Mouse (Mus musculus) Patski (cell line): ENCODE measurements around the gene Dnajb2. TPM values are rescaled to one million over a fixed set of nuclear protein-coding genes. Genes with fewer than 3 reads are reported as not detected.
A peak's percentile ranks its signal among the peaks of the same experiment; 100 is the strongest.

Source experiments
- ATAC-seq: fragments of 100-300 bp; one replicate; pipeline ENCODE4 v1.8.0; 2021
- CTCF ChIA-PET: fragments of 350-600 bp; sonication (Branson Sonifier 250); formaldehyde crosslinking; loops from one replicate; lab custom pipeline; 2022; ENCODE audit warnings: inconsistent platforms; lab: Charles Lee
- POLR2A ChIA-PET: fragments of 350-600 bp; sonication (Branson Sonifier 250); formaldehyde crosslinking; loops from one replicate; lab custom pipeline; 2022; ENCODE audit warnings: antibody characterized with exemption, inconsistent platforms; lab: Charles Lee
- DNase-seq: peaks from one replicate; pipeline ENCODE4 v3.0.0-alpha.2; 2011; ENCODE audit warnings: low read depth, low spot score
- H3K27me3 ChIP-seq: fragments of 371-371 bp; one replicate; pipeline ENCODE4 v1.5.1; 2021
- CTCF ChIP-seq: fragments of 100-300 bp; IDR thresholded peaks from one replicate; pipeline ENCODE4 v1.5.1; 2021
- in situ Hi-C: fragments of 300-500 bp; cut with MboI; formaldehyde crosslinking; loops from 3 replicates; pipeline ENCODE4 v1.11.1; 2018; ENCODE audit warnings: low pct_unique_long_range_greater_than_20kb, mixed read lengths
- polyA plus RNA-seq: library from polyadenylated mRNA; unstranded; gene quantifications from one replicate; pipeline ENCODE4 v1.2.3, GENCODE M21; 2021

The Dnajb2 gene
- polyA plus RNA-seq, 1 experiment from 2014 or later, result 54.1 TPM

- DNase-seq (no peak), ATAC-seq (no peak)
- in situ Hi-C loops, result loop anchor here (10.0 kb wide), 1 partner anchor 70 kb away; the partner anchor contains the start of gene Abcb6
- no peaks in the 10 kb centered on the region for H3K27me3 ChIP-seq
- TF ChIP-seq CTCF, result no peak
- ChIA-PET CTCF (interaction anchor here (0.7 to 1.5 kb wide), 8 partner anchors 10 to 332 kb away, joined by 3 to 6 read pairs (median 3); no protein-coding TSS in a partner anchor), POLR2A (interaction anchor here (0.9 to 1.2 kb wide), 2 partner anchors 114 to 120 kb away, joined by 3 to 5 read pairs; partner anchors contain the start of gene Slc23a3)
These were observed 18.4 kb downstream of the Dnajb2 start for GRCm38 (mm10) chr1:75254625-75255013.

GRCm38 (mm10) chr1:75255516-75256046 lies 19.4 kb downstream of the Dnajb2 start:
- DNase-seq, result no peak
- no peak for TF ChIP-seq CTCF
- ChIA-PET CTCF (interaction anchor here (0.6 kb wide), 1 partner anchor 320 kb away, joined by 3 read pairs; the partner anchor contains the start of gene Cfap65), POLR2A (interaction anchor here (0.7 kb wide), 1 partner anchor 21 kb away, joined by 6 read pairs; no protein-coding TSS in a partner anchor)
- ATAC-seq, result no peak
- H3K27me3 ChIP-seq, result peaks cover 3% of the 10 kb centered on the region
- in situ Hi-C loops, result loop anchor here (10.0 kb wide), 1 partner anchor 71 kb away; the partner anchor contains the start of gene Abcb6

- in situ Hi-C loops, result loop anchor here (10.0 kb wide), 1 partner anchor 316 kb away; no protein-coding TSS in a partner anchor
- H3K27me3 ChIP-seq, result peaks cover 26% of the 10 kb centered on the region
- ATAC-seq, result no peak
- no peak for TF ChIP-seq CTCF
- CTCF ChIA-PET, result no interaction called here
- no peak for DNase-seq
- POLR2A ChIA-PET, result no interaction called here
These were observed 25.1 kb downstream of the Dnajb2 start for GRCm38 (mm10) chr1:75261278-75261677.

DNA sequence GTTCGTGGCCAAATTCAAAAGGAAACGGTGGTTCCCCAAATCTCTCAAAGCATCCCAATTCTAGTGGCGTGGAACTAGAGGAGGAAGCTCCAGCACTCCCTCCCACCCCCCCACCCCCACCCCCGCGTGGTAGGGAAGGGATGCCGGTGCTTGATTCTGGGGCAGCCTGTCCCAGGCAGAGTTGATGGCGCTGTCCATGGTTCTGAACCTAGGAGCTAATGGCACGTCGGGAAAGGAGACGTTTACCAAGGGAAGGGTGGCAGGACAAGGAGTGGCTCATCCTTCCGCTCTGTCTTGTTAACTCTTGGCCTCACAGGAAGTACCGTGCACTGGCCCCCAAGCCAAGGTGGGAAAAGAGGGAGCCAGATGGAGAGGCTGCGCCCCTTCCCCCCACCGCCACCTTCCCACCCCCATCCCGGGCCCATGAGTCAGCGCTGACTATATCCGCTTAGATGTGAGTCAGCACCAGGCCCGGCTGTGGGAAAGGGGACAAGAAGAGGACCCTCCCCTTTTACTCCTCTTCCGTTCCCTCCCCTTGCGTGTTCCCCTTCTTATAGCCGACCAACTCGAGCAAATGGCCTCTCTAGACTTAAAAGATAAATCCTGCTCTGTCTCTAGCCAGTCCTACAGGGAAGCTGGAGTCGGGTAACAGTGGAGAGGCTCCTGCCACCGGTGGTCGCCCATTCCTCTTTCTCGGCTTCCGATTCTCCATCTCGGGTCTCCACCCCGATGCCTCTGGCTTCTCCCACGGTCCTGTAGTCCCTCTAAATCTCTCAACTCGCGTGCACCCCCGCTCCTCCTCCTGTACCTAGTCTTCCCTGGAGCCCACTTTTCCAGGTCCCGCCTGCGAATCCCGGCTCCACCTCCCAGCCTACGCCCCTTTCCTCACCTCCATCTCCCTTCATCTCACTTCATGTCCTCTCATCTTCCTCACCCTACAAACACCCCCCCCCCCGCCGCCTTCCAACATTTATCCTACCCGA lies 27.1 kb downstream of the Dnajb2 start:
- ATAC-seq, result peak; percentile 44
- no peak for TF ChIP-seq CTCF
- DNase-seq, result peak; percentile 42
- POLR2A ChIA-PET, result no interaction called here
- in situ Hi-C loops, result loop anchor here (10.0 kb wide), 1 partner anchor 318 kb away; no protein-coding TSS in a partner anchor
- peaks cover 42% of the 10 kb centered on the region for H3K27me3 ChIP-seq
- CTCF ChIA-PET, result no interaction called here

DNA sequence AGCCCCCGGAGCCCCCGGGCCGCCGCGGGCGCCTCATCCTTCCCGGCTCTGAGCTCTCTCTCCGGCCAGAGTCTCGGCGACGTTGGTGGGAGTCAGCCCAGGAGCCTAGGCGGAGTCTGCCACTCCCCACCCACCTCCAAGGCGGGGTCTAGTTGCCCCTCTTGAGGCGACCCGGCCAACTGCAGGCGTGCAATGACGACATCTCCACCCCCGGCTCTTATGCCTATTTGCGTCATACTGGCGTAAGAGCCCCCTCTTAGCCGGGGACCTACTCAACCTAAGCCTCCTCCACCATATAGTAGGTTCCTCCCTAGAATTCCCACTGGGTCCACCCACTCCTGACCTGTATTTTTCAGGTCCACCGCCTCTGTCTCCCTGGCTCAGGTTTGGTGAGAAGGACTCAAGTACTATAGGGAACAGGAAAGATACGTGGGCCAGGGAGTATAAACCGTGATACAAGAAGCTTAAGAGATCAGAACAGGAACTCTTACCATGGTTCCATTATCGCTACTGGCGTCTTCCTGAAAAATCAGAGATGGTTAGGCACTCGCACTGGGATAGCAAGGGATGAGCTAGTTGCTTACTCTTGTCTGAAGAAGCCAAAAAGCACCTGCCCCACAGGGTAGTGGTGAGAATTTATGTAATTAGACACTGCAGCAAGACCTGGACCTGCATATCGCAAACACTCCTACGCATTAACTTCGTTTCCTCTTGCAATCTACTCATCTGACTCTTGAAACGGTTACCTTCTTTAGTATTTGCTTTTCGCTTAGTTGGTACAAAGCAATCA lies 28.1 kb downstream of the Dnajb2 start, which contains the start of gene Ptprn:
Gene Ptprn, minus strand, starts transcription at position 412 of the 790 bp plus-strand sequence.
- in situ Hi-C loops, result loop anchor here (10.0 kb wide), 1 partner anchor 319 kb away; no protein-coding TSS in a partner anchor
- ChIA-PET CTCF (interaction anchor here (1.2 kb wide), 1 partner anchor 10 kb away, joined by 6 read pairs; no protein-coding TSS in a partner anchor), POLR2A (no interaction called here)
- DNase-seq, result no peak
- no peak for ATAC-seq
- TF ChIP-seq CTCF, result no peak
- H3K27me3 ChIP-seq, result peaks cover 51% of the 10 kb centered on the region

DNA sequence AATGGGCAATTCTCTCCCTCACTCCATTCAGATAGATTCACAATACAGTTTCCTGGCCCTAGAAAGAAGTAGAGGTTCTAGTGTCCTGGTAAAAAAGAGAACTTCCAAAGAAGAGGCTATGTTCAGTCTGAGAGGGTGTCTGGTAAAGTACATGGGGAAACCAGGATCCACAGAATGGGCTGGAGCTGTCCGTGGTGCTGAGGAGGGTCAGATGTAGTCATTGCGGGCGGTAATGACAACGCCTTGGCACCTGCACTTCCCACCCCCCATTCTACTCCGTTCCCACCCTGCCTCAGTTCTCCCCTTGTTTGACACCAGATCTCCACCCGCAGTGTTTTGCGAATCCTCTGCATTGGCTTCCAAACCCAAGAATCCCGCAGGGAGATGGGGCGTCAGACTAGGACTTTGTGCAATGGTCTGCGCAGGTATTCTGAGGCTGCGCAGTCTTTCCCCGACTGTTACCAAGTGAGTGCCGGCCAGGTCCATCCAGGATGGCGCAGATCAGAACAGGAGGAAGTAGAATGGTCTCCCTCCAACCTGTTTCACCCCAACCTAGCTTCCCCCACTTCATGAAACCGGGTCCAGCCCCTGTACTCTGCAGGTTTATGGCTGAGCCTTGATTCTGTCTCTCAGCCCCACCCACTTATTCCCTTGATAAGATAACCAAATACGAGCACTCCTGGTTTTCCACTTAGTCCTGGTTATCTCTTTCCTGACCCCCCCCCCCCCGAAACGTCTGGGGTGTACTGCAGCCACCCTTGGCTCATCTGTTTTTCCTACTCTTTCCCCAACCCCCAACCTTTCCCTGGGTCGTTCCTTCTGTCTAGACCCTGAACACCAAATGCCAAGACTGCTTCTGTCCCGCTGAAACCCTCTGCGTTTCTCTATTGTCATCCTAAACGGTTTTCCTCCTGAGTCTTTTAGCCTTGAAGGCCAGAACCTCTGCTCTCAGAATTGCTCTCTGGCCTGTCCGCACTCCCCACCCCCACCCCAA lies 41.3 kb downstream of the Dnajb2 start:
- DNase-seq (peak; percentile 9), ATAC-seq (no peak)
- in situ Hi-C loops, result no loop called here
- ChIA-PET POLR2A (interaction anchor here (1.2 kb wide), 1 partner anchor 22 kb away, joined by 6 read pairs; no protein-coding TSS in a partner anchor), CTCF (no interaction called here)
- no peak for TF ChIP-seq CTCF
- peaks cover 27% of the 10 kb centered on the region for H3K27me3 ChIP-seq

DNA sequence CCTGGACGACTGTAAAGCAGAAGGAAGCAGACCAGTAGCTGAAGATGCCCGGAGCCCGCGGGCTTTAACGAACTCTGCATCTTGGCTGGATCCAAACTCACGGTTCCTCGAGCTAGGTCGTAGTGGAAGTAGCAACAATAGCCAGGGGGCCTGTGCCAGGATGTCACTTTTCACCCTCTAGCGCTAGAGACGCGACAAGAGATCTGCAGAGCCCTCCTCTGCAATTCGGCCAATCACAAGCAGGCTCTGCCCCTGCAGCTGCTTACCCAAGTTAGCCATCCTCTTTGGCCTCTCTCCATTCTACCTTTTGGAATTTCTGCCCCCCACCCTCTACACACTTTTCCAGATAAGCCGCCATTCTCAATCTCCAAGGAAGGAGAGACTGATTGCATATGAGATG lies 42.0 kb downstream of the Dnajb2 start, which contains the start of gene Resp18:
Gene Resp18, minus strand, starts transcription at position 188 of the 400 bp plus-strand sequence.
- CTCF ChIA-PET, result no interaction called here
- POLR2A ChIA-PET, result no interaction called here
- no peak for DNase-seq
- in situ Hi-C loops, result no loop called here
- no peak for ATAC-seq
- H3K27me3 ChIP-seq, result peaks cover 22% of the 10 kb centered on the region
- no peak for TF ChIP-seq CTCF

- H3K27me3 ChIP-seq, result peaks cover 31% of the 10 kb centered on the region
- ChIA-PET CTCF (no interaction called here), POLR2A (no interaction called here)
- in situ Hi-C loops, result no loop called here
- DNase-seq (no peak), ATAC-seq (no peak)
- TF ChIP-seq CTCF, result no peak
These were observed 46.8 kb downstream of the Dnajb2 start for GRCm38 (mm10) chr1:75283017-75283416.

- ATAC-seq (no peak), DNase-seq (no peak)
- in situ Hi-C loops, result no loop called here
- no peak for TF ChIP-seq CTCF
- ChIA-PET POLR2A (no interaction called here), CTCF (no interaction called here)
- H3K27me3 ChIP-seq, result peaks cover 21% of the 10 kb centered on the region
These were observed 48.7 kb downstream of the Dnajb2 start for GRCm38 (mm10) chr1:75284911-75285310.
